8 mouse cellular contexts compared by ENCODE assay signal in the genomic region with DNA sequence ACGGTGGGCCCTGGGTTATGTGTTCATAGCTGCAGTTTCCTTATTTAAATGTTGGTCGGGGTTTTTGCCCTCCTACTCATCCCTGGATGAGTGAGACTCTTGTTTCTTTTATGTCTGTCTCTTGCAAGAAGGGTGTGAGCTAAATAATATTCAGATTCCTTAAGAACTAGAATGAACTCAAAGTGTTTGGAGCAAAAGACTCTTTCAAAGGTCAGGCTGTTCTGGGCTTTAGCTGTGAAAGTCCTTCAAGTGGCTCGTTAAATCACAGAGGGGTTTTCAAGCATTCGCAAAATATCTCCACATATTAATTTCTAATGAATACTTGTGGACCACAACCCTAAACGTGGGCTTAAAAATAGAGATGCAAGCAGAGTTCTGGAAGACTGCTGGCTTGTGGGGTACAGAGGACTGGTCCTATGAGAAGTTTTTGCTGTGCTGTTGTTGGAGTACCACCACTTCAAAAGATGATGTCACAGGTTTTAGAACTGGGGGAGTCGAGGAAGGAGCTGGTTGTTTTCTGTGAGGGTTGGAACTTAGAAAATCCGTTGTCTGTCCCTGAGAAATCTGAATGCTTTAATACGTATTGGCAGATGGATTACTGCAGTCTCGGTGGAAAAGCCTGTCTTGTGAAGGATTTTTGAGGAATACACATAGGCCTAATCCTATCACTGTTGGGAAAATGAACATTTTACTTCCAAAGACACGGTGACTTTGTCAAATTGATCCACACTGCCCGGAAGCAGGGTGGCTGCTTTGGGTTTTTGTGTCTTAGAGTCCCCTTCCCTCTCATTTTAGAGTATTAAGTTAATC. TPM values are rescaled to one million over a fixed set of nuclear protein-coding genes. Genes with fewer than 3 reads are reported as not detected.
DNase-seq lines count a peak whose midpoint lies in the region; ATAC-seq lines count a peak whose summit lies in the region.

No protein-coding gene starts in this region.

- no peak for ATAC-seq in kidney, embryonic 16.5 days (ENCODE audit: low FRiP score, low TSS enrichment)
- ATAC-seq in hindbrain, embryonic 12.5 days (ENCODE audit: low FRiP score) = no peak
- no peak for ATAC-seq in midbrain, embryonic 14.5 days (ENCODE audit: low FRiP score, low TSS enrichment)

- WGBS in kidney, embryonic 16.5 days = 55% methylated on average over 11 of the region's 11 CpGs
- WGBS in embryonic facial prominence, embryonic 10.5 days = 30% methylated on average over 11 of the region's 11 CpGs
- WGBS in hindbrain, embryonic 12.5 days = 37% methylated on average over 11 of the region's 11 CpGs
- WGBS in midbrain, embryonic 14.5 days = 22% methylated on average over 11 of the region's 11 CpGs

- H3K36me3 ChIP-seq in kidney, embryonic 16.5 days (ENCODE audit: insufficient read depth, low read length) = no peaks in the 10 kb centered on the region
- no peaks in the 10 kb centered on the region for H3K36me3 ChIP-seq in embryonic facial prominence, embryonic 10.5 days (replicated peaks)
- no peaks in the 10 kb centered on the region for H3K36me3 ChIP-seq in hindbrain, embryonic 12.5 days
- no peaks in the 10 kb centered on the region for H3K36me3 ChIP-seq in midbrain, embryonic 14.5 days (ENCODE audit: control insufficient read depth, insufficient read depth, low read length)

- H3K27ac ChIP-seq in kidney, embryonic 16.5 days (ENCODE audit: low read length) = no peak overlapping the region
- H3K27ac ChIP-seq in embryonic facial prominence, embryonic 10.5 days (replicated peaks) = 0 out of 2 replicates have a peak overlapping the region, but pooled peaks have one; percentile 4
- no peak overlapping the region for H3K27ac ChIP-seq in hindbrain, embryonic 12.5 days
- 0 out of 2 replicates have a peak overlapping the region, but pooled peaks have one; percentile 21 for H3K27ac ChIP-seq in midbrain, embryonic 14.5 days (replicated peaks; ENCODE audit: low read depth, low read length)

- H3K4me1 ChIP-seq in kidney, embryonic 16.5 days (ENCODE audit: insufficient read depth, low read length) = peaks cover 34% of the 10 kb centered on the region
- H3K4me1 ChIP-seq in embryonic facial prominence, embryonic 10.5 days = peaks cover 42% of the 10 kb centered on the region
- peaks cover 15% of the 10 kb centered on the region for H3K4me1 ChIP-seq in hindbrain, embryonic 12.5 days
- H3K4me1 ChIP-seq in midbrain, embryonic 14.5 days (ENCODE audit: control insufficient read depth, insufficient read depth, low read length) = peaks cover 18% of the 10 kb centered on the region

- peak overlapping the region; percentile 77 for H3K4me3 ChIP-seq in kidney, embryonic 16.5 days (ENCODE audit: low read length)
- H3K4me3 ChIP-seq in embryonic facial prominence, embryonic 10.5 days = peak overlapping the region; percentile 85
- peak overlapping the region; percentile 71 for H3K4me3 ChIP-seq in hindbrain, embryonic 12.5 days
- H3K4me3 ChIP-seq in midbrain, embryonic 14.5 days (replicated peaks; ENCODE audit: low read depth, low read length) = peak overlapping the region; percentile 56

- H3K9me3 ChIP-seq in kidney, embryonic 16.5 days (ENCODE audit: low read length) = no peaks in the 10 kb centered on the region
- no peaks in the 10 kb centered on the region for H3K9me3 ChIP-seq in embryonic facial prominence, embryonic 10.5 days
- H3K9me3 ChIP-seq in hindbrain, embryonic 12.5 days (replicated peaks) = no peaks in the 10 kb centered on the region
- no peaks in the 10 kb centered on the region for H3K9me3 ChIP-seq in midbrain, embryonic 14.5 days (ENCODE audit: control insufficient read depth, low read length)

- H3K9ac ChIP-seq in kidney, embryonic 16.5 days (replicated peaks; ENCODE audit: low read length) = peak overlapping the region; percentile 93
- H3K9ac ChIP-seq in hindbrain, embryonic 12.5 days = peak overlapping the region; percentile 37; the same call in 1 of the 2 replicates
- peak overlapping the region; percentile 83; the same call in 1 of the 2 replicates for H3K9ac ChIP-seq in midbrain, embryonic 14.5 days (replicated peaks; ENCODE audit: low read length)

- peak overlapping the region; percentile 99 for H3K4me2 ChIP-seq in kidney, embryonic 16.5 days (replicated peaks; ENCODE audit: low read depth, low read length)
- peak overlapping the region; percentile 97 for H3K4me2 ChIP-seq in hindbrain, embryonic 12.5 days (replicated peaks)
- peak overlapping the region; percentile 100 for H3K4me2 ChIP-seq in midbrain, embryonic 14.5 days (ENCODE audit: low read length)

- H3K27me3 ChIP-seq in kidney, embryonic 16.5 days (ENCODE audit: insufficient read depth, low read length) = no peaks in the 10 kb centered on the region
- peaks cover 33% of the 10 kb centered on the region for H3K27me3 ChIP-seq in embryonic facial prominence, embryonic 10.5 days (replicated peaks; ENCODE audit: low read depth, poor library complexity, severe bottlenecking)
- H3K27me3 ChIP-seq in hindbrain, embryonic 12.5 days = peaks cover 24% of the 10 kb centered on the region
- peaks cover 18% of the 10 kb centered on the region for H3K27me3 ChIP-seq in midbrain, embryonic 14.5 days (ENCODE audit: control insufficient read depth, insufficient read depth, low read length)

- no peak for DNase-seq in kidney, postnatal 14 days
- DNase-seq in embryonic facial prominence, embryonic 10.5 days (ENCODE audit: low spot score) = no peak
- peak; percentile 19 for DNase-seq in midbrain, embryonic 14.5 days
- no peak for DNase-seq in urinary bladder, postnatal 14 days (ENCODE audit: low spot score)
- no peak for DNase-seq in ovary, postnatal 14 days (ENCODE audit: low spot score)
- no peak for DNase-seq in c-Kit-positive CD71-positive TER-119-positive erythroid progenitor cells, embryonic 14.5 days (ENCODE audit: low spot score)

RNA-seq across cellular contexts. Expression of gene Bcl6, which starts 1.7 kb away (rescaled TPM):
- 0.84 and 0.94 TPM in 2 replicates for polyA plus RNA-seq in kidney, embryonic 16.5 days (2015; fragmentation: Nextera tagmentation; extraction: Ambion mirVana)
- polyA plus RNA-seq in embryonic facial prominence, embryonic 10.5 days (2016; fragmentation: Nextera tagmentation; extraction: Ambion mirVana) = 0.16 and 0.25 TPM in 2 replicates
- polyA plus RNA-seq in hindbrain, embryonic 12.5 days (2016; fragmentation: Nextera tagmentation; extraction: Ambion mirVana) = 0.12 and 0.18 TPM in 2 replicates
- polyA plus RNA-seq in midbrain, embryonic 14.5 days (2014; fragmentation: Nextera tagmentation; extraction: Ambion mirVana) = 0.26 and 0.39 TPM in 2 replicates

RNA-seq across cellular contexts. Expression of gene Gm37419, which starts 2.1 kb away (rescaled TPM):
- polyA plus RNA-seq in kidney, embryonic 16.5 days (2015; fragmentation: Nextera tagmentation; extraction: Ambion mirVana) = not detected in 2 replicates
- polyA plus RNA-seq in embryonic facial prominence, embryonic 10.5 days (2016; fragmentation: Nextera tagmentation; extraction: Ambion mirVana) = not detected in 2 replicates
- not detected in 2 replicates for polyA plus RNA-seq in hindbrain, embryonic 12.5 days (2016; fragmentation: Nextera tagmentation; extraction: Ambion mirVana)
- polyA plus RNA-seq in midbrain, embryonic 14.5 days (2014; fragmentation: Nextera tagmentation; extraction: Ambion mirVana) = not detected in 2 replicates

RNA-seq across cellular contexts. Expression of gene Rtp2, which starts 58.2 kb away (rescaled TPM):
- not detected in 2 replicates for polyA plus RNA-seq in kidney, embryonic 16.5 days (2015; fragmentation: Nextera tagmentation; extraction: Ambion mirVana)
- polyA plus RNA-seq in embryonic facial prominence, embryonic 10.5 days (2016; fragmentation: Nextera tagmentation; extraction: Ambion mirVana) = 0.10 TPM in 1 of 2 replicates, not detected in the other
- not detected in 2 replicates for polyA plus RNA-seq in hindbrain, embryonic 12.5 days (2016; fragmentation: Nextera tagmentation; extraction: Ambion mirVana)
- polyA plus RNA-seq in midbrain, embryonic 14.5 days (2014; fragmentation: Nextera tagmentation; extraction: Ambion mirVana) = not detected in 2 replicates

Comparison
In these comparisons a context has a peak if more than half of its experiments do, and no peak if none do; other contexts are left out.
1. H3K27ac ChIP-seq: peak in embryonic facial prominence, embryonic 10.5 days (single experiment) and midbrain, embryonic 14.5 days (single experiment); none in kidney, embryonic 16.5 days (single experiment) and hindbrain, embryonic 12.5 days (single experiment).
2. H3K9ac ChIP-seq: peak in every context shown above with its lines; median percentile 93 in kidney, embryonic 16.5 days; 83 in midbrain, embryonic 14.5 days; 37 in hindbrain, embryonic 12.5 days.
3. Peak in every context shown above with its lines, with median percentiles within 50 percentile points of each other: H3K4me2 ChIP-seq and H3K4me3 ChIP-seq.